Mouse (Mus musculus): Measurements from ENCODE around the gene Psg23. TPM values are rescaled to one million over a fixed set of nuclear protein-coding genes. Genes with fewer than 3 reads are reported as not detected.
"Not testable (repeated sequence)": the region's sequence is repeated elsewhere in the genome, so short reads cannot be mapped to it uniquely, and the experiment has no call there.

Gene Psg23
- polyA plus RNA-seq (2015; fragmentation: Nextera tagmentation; extraction: Ambion mirVana), result not detected in 2 replicates

DNA sequence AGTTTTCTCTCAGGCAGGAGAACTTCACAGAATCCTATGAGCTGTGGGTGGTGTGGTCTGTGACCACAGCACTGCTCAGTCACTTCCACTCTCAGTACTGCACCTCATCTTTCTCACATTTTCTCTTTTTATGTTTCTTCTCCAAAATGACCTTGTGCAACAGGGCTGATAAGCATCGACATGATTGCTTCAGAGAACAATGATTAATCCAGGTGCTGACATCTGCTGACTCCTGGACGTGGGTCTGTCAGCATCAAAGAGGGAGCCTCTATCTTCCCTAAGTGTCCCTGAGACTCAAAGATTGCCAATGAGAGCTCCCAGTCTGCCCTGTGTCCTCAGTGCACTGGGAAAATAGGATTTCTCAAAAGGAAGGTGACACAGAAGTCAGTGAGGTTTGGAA, at the start of gene Psg23:
TSS of gene Psg23 (minus strand) at position 101 of the 400 bp plus-strand sequence.
- not testable (repeated sequence) for H3K9me3 ChIP-seq (replicated peaks); H3K9ac ChIP-seq; H3K4me1 ChIP-seq; H3K36me3 ChIP-seq; H3K4me2 ChIP-seq; H3K4me3 ChIP-seq (replicated peaks); ATAC-seq (replicated peaks; ENCODE audit: low FRiP score); H3K27ac ChIP-seq; H3K27me3 ChIP-seq
- 50% methylated on average over 1 of the region's 2 CpGs for WGBS

DNA sequence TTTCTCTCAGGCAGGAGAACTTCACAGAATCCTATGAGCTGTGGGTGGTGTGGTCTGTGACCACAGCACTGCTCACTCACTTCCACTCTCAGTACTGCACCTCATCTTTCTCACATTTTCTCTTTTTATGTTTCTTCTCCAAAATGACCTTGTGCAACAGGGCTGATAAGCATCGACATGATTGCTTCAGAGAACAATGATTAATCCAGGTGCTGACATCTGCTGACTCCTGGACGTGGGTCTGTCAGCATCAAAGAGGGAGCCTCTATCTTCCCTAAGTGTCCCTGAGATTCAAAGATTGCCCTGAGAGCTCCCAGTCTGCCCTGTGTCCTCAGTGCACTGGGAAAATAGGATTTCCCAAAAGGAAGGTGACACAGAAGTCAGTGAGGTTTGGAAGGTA, 40.3 kb upstream of the Psg23 start, which contains the start of gene Psg21:
TSS of gene Psg21 (minus strand) at position 101 of the 400 bp plus-strand sequence.
- H3K4me1 ChIP-seq; H3K36me3 ChIP-seq; H3K4me2 ChIP-seq; H3K9me3 ChIP-seq (replicated peaks); H3K27me3 ChIP-seq; H3K27ac ChIP-seq; ATAC-seq (replicated peaks; ENCODE audit: low FRiP score); H3K9ac ChIP-seq; H3K4me3 ChIP-seq (replicated peaks): not testable (repeated sequence)
- 50% methylated on average over 2 of the region's 2 CpGs for WGBS

DNA sequence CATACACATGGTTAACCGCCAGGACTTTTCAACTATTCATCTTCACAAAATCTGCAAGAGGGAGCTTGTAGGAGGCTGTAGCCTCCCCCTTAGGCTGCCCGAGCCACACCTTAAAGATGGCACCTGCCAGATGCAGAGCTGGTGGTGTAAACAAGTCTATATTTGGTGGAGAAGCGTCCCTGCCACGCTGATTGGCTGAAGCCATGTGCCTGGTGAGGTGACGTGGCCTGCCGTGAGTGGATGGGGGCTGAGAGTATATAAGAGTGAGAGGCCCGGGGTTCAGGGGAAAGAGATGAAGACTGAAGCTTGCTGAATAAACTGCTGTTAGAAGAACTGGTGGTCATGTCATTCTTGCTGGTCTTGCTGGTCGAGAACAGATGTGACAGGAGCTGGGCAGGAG, 10.6 kb upstream of the Psg23 start:
- H3K27ac ChIP-seq; H3K4me2 ChIP-seq; H3K4me3 ChIP-seq (replicated peaks); H3K9me3 ChIP-seq (replicated peaks); H3K4me1 ChIP-seq; ATAC-seq (replicated peaks; ENCODE audit: low FRiP score); H3K27me3 ChIP-seq; H3K36me3 ChIP-seq; H3K9ac ChIP-seq: not testable (repeated sequence)
- WGBS, result 78% methylated on average over 8 of the region's 8 CpGs

DNA sequence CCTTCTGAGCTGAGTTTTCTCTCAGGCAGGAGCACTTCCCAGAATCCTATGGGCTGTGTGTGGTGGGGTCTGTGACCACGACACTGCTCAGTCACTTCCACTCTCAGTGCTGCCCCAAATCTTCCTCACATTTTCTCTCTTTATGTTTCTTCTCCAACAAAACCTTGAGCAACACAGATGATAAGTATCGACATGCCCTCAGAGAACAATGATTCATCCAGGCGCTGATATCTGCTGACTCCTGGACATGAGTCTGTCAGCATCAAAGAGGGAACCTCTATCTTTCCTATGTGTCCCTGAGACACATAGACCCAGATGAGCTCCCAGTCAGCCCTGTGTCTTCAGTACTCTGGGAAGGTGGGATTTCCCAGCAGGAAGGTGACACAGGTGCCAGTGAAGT, 49.1 kb downstream of the Psg23 start, which contains the start of gene Psg27:
TSS of gene Psg27 (minus strand) at position 101 of the 400 bp plus-strand sequence.
- ATAC-seq (replicated peaks; ENCODE audit: low FRiP score), result no peak
- Histone ChIP-seq H3K27me3 (no peaks in the 10 kb centered on the region), H3K36me3 (no peaks in the 10 kb centered on the region), H3K4me1 (no peaks in the 10 kb centered on the region), H3K27ac (no peak within 1 kb of the TSS), H3K9ac (no peak within 1 kb of the TSS), H3K4me2 (no peak within 1 kb of the TSS), H3K4me3 (replicated peaks) (no peak within 1 kb of the TSS), H3K9me3 (replicated peaks) (no peaks in the 10 kb centered on the region)
- WGBS, result 76% methylated on average over 3 of the region's 3 CpGs

DNA sequence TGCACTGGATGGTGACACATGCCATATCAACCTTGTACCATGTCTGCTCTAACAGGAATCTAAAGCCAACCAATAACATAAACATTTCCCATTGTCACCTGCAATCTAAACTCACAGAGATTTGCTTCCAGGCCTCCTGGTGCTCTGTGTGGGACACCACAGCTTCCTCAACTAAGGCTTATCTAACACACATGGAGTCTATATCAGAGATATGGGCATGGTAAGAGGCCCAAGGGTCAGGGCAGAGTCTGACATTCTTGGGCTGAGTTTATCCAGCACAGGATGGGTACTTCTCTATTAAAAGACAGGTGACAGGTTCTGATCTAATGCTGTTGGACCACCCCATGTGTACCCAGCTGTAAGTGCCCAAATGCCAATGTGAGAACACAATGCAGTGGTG, 56.5 kb downstream of the Psg23 start:
- no peaks in the 10 kb centered on the region for H3K4me1 ChIP-seq
- no peaks in the 10 kb centered on the region for H3K9me3 ChIP-seq (replicated peaks)
- no peaks in the 10 kb centered on the region for H3K27me3 ChIP-seq
- H3K4me3 ChIP-seq (replicated peaks), result no peak overlapping the region
- H3K27ac ChIP-seq, result no peak overlapping the region
- no peaks in the 10 kb centered on the region for H3K36me3 ChIP-seq
- H3K4me2 ChIP-seq, result no peak overlapping the region
- H3K9ac ChIP-seq, result no peak overlapping the region
- no peak for ATAC-seq (replicated peaks; ENCODE audit: low FRiP score)

Other genes starting within 250 kb of the Psg23 start
- not detected in 2 replicates for gene Psg28, start 184.5 kb downstream of the Psg23 start, polyA plus RNA-seq (2015; fragmentation: Nextera tagmentation; extraction: Ambion mirVana)
- not detected in 2 replicates for gene Psg26, start 132.3 kb downstream of the Psg23 start, polyA plus RNA-seq (2015; fragmentation: Nextera tagmentation; extraction: Ambion mirVana)
- gene Psg25, start 84.2 kb downstream of the Psg23 start, polyA plus RNA-seq (2015; fragmentation: Nextera tagmentation; extraction: Ambion mirVana), result not detected in 2 replicates
- not detected in 2 replicates for gene Psg27, start 49.2 kb downstream of the Psg23 start, polyA plus RNA-seq (2015; fragmentation: Nextera tagmentation; extraction: Ambion mirVana)
- not detected in 2 replicates for gene Psg21, start 40.2 kb upstream of the Psg23 start, polyA plus RNA-seq (2015; fragmentation: Nextera tagmentation; extraction: Ambion mirVana)
- gene Psg20, start 69.7 kb upstream of the Psg23 start, polyA plus RNA-seq (2015; fragmentation: Nextera tagmentation; extraction: Ambion mirVana), result not detected in 2 replicates
- gene Psg22, start 101.6 kb upstream of the Psg23 start, polyA plus RNA-seq (2015; fragmentation: Nextera tagmentation; extraction: Ambion mirVana), result not detected in 2 replicates
- gene Psg19, start 182.0 kb upstream of the Psg23 start, polyA plus RNA-seq (2015; fragmentation: Nextera tagmentation; extraction: Ambion mirVana), result not detected in 2 replicates
- 0.09 TPM in 1 of 2 replicates, not detected in the other for gene Psg17, start 205.1 kb upstream of the Psg23 start, polyA plus RNA-seq (2015; fragmentation: Nextera tagmentation; extraction: Ambion mirVana)
- 0.76 and 1.2 TPM in 2 replicates for gene Mill2, start 223.5 kb upstream of the Psg23 start, polyA plus RNA-seq (2015; fragmentation: Nextera tagmentation; extraction: Ambion mirVana)

Measured in kidney, embryonic 15.5 days (tissue).